Mouse (Mus musculus): ENCODE measurements around the gene Sema6b. TPM values are rescaled to one million over a fixed set of nuclear protein-coding genes. Genes with fewer than 3 reads are reported as not detected.
A peak's percentile ranks its signal among the peaks of the same experiment; 100 is the strongest.

Gene Sema6b
- polyA plus RNA-seq, 2 experiments: 3.8 to 10.5 TPM

GRCm38 (mm10) chr17:56119981-56120880, 19.9 kb downstream of the Sema6b start:
- Histone ChIP-seq H3K36me3 (ENCODE audit: control insufficient read depth, insufficient read depth, low read length) (no peaks in the 10 kb centered on the region), H3K4me1 (ENCODE audit: control insufficient read depth, insufficient read depth, low read length) (peaks cover 5% of the 10 kb centered on the region), H3K9ac (ENCODE audit: low read depth, low read length, severe bottlenecking) (no peak overlapping the region), H3K27ac (replicated peaks; ENCODE audit: low read depth, low read length) (no peak overlapping the region), H3K27me3 (ENCODE audit: control insufficient read depth, insufficient read depth, low read length) (peaks cover 75% of the 10 kb centered on the region), H3K4me3 (replicated peaks; ENCODE audit: low read length) (peak overlapping the region; percentile 4; the same call in 1 of the 2 replicates), H3K4me2 (replicated peaks; ENCODE audit: low read depth, low read length, severe bottlenecking) (peak overlapping the region; percentile 7; the same call in 1 of the 2 replicates), H3K9me3 (ENCODE audit: control insufficient read depth, low read length) (peaks cover 11% of the 10 kb centered on the region)
- no peak for TF ChIP-seq POLR2A (IDR thresholded peaks at IDR 0.05; ENCODE audit: borderline replicate concordance, extremely low read depth, insufficient read depth, insufficient read length)
- 6% methylated on average over 64 of the region's 66 CpGs for WGBS
- ATAC-seq (ENCODE audit: low FRiP score, low read depth): no peak
- DNase-seq (ENCODE audit: low spot score): no peak

- DNase-seq (ENCODE audit: low spot score): no peak
- peaks cover 67% of the 10 kb centered on the region for H3K27me3 ChIP-seq (ENCODE audit: control insufficient read depth, insufficient read depth, low read length)
- H3K4me3 ChIP-seq (replicated peaks; ENCODE audit: low read length): 0 out of 2 replicates have a peak overlapping the region, but pooled peaks have one; percentile 4
- H3K9ac ChIP-seq (ENCODE audit: low read depth, low read length, severe bottlenecking): no peak overlapping the region
- 43% methylated on average over 12 of the region's 12 CpGs for WGBS
- peaks cover 11% of the 10 kb centered on the region for H3K9me3 ChIP-seq (ENCODE audit: control insufficient read depth, low read length)
- no peaks in the 10 kb centered on the region for H3K36me3 ChIP-seq (ENCODE audit: control insufficient read depth, insufficient read depth, low read length)
- ATAC-seq (ENCODE audit: low FRiP score, low read depth): no peak
- peak overlapping the region; percentile 2; the same call in 1 of the 2 replicates for H3K4me2 ChIP-seq (replicated peaks; ENCODE audit: low read depth, low read length, severe bottlenecking)
- peaks cover 5% of the 10 kb centered on the region for H3K4me1 ChIP-seq (ENCODE audit: control insufficient read depth, insufficient read depth, low read length)
- H3K27ac ChIP-seq (replicated peaks; ENCODE audit: low read depth, low read length): no peak overlapping the region
- TF ChIP-seq POLR2A (IDR thresholded peaks at IDR 0.05; ENCODE audit: borderline replicate concordance, extremely low read depth, insufficient read depth, insufficient read length): no peak
Measured at GRCm38 (mm10) chr17:56119431-56119830, 20.7 kb downstream of the Sema6b start.

GRCm38 (mm10) chr17:56117251-56117710, 22.9 kb downstream of the Sema6b start, which contains the start of gene Plin5:
Gene Plin5, minus strand, starts transcription at chr17:56117596.
- no peaks in the 10 kb centered on the region for H3K36me3 ChIP-seq (ENCODE audit: control insufficient read depth, insufficient read depth, low read length)
- peak; percentile 14 for DNase-seq (ENCODE audit: low spot score)
- no peak for ATAC-seq (ENCODE audit: low FRiP score, low read depth)
- H3K27me3 ChIP-seq (ENCODE audit: control insufficient read depth, insufficient read depth, low read length): peaks cover 47% of the 10 kb centered on the region
- H3K9me3 ChIP-seq (ENCODE audit: control insufficient read depth, low read length): peaks cover 5% of the 10 kb centered on the region
- peaks cover 5% of the 10 kb centered on the region; the same call in 1 of the 2 replicates for H3K4me1 ChIP-seq (ENCODE audit: control insufficient read depth, insufficient read depth, low read length)
- 0 out of 2 replicates have a peak within 1 kb of the TSS, but pooled peaks have one; percentile 25 for H3K9ac ChIP-seq (ENCODE audit: low read depth, low read length, severe bottlenecking)
- WGBS: 2% methylated on average over 25 of the region's 27 CpGs
- no peak within 1 kb of the TSS for H3K27ac ChIP-seq (replicated peaks; ENCODE audit: low read depth, low read length)
- peak within 1 kb of the TSS; percentile 37 for H3K4me2 ChIP-seq (replicated peaks; ENCODE audit: low read depth, low read length, severe bottlenecking)
- no peak for TF ChIP-seq POLR2A (IDR thresholded peaks at IDR 0.05; ENCODE audit: borderline replicate concordance, extremely low read depth, insufficient read depth, insufficient read length)
- peak within 1 kb of the TSS; percentile 16 for H3K4me3 ChIP-seq (replicated peaks; ENCODE audit: low read length)

GRCm38 (mm10) chr17:56116193-56116592, 23.9 kb downstream of the Sema6b start:
- no peak overlapping the region for H3K4me3 ChIP-seq (replicated peaks; ENCODE audit: low read length)
- no peak overlapping the region for H3K9ac ChIP-seq (ENCODE audit: low read depth, low read length, severe bottlenecking)
- H3K4me2 ChIP-seq (replicated peaks; ENCODE audit: low read depth, low read length, severe bottlenecking): no peak overlapping the region
- peaks cover 36% of the 10 kb centered on the region for H3K27me3 ChIP-seq (ENCODE audit: control insufficient read depth, insufficient read depth, low read length)
- H3K27ac ChIP-seq (replicated peaks; ENCODE audit: low read depth, low read length): no peak overlapping the region
- H3K9me3 ChIP-seq (ENCODE audit: control insufficient read depth, low read length): no peaks in the 10 kb centered on the region
- no peaks in the 10 kb centered on the region for H3K36me3 ChIP-seq (ENCODE audit: control insufficient read depth, insufficient read depth, low read length)
- 76% methylated on average over 10 of the region's 10 CpGs for WGBS
- H3K4me1 ChIP-seq (ENCODE audit: control insufficient read depth, insufficient read depth, low read length): peaks cover 5% of the 10 kb centered on the region; the same call in 1 of the 2 replicates
- TF ChIP-seq POLR2A (IDR thresholded peaks at IDR 0.05; ENCODE audit: borderline replicate concordance, extremely low read depth, insufficient read depth, insufficient read length): no peak
- ATAC-seq (ENCODE audit: low FRiP score, low read depth): no peak
- DNase-seq (ENCODE audit: low spot score): no peak

GRCm38 (mm10) chr17:56112743-56113142, 27.4 kb downstream of the Sema6b start:
- no peaks in the 10 kb centered on the region; the same call in 1 of the 2 replicates for H3K36me3 ChIP-seq (ENCODE audit: control insufficient read depth, insufficient read depth, low read length)
- no peak for ATAC-seq (ENCODE audit: low FRiP score, low read depth)
- H3K4me1 ChIP-seq (ENCODE audit: control insufficient read depth, insufficient read depth, low read length): peaks cover 5% of the 10 kb centered on the region; the same call in 1 of the 2 replicates
- no peak for DNase-seq (ENCODE audit: low spot score)
- TF ChIP-seq POLR2A (IDR thresholded peaks at IDR 0.05; ENCODE audit: borderline replicate concordance, extremely low read depth, insufficient read depth, insufficient read length): no peak
- no peak overlapping the region for H3K4me2 ChIP-seq (replicated peaks; ENCODE audit: low read depth, low read length, severe bottlenecking)
- H3K27me3 ChIP-seq (ENCODE audit: control insufficient read depth, insufficient read depth, low read length): peaks cover 6% of the 10 kb centered on the region; the same call in 1 of the 2 replicates
- no peaks in the 10 kb centered on the region for H3K9me3 ChIP-seq (ENCODE audit: control insufficient read depth, low read length)
- H3K4me3 ChIP-seq (replicated peaks; ENCODE audit: low read length): no peak overlapping the region
- WGBS: 72% methylated on average over 3 of the region's 3 CpGs
- no peak overlapping the region for H3K9ac ChIP-seq (ENCODE audit: low read depth, low read length, severe bottlenecking)
- H3K27ac ChIP-seq (replicated peaks; ENCODE audit: low read depth, low read length): no peak overlapping the region
